Mouse (Mus musculus) heart, embryonic 12.5 days (tissue): Measurements from ENCODE around the gene Gfi1b. TPM values are rescaled to one million over a fixed set of nuclear protein-coding genes. Genes with fewer than 3 reads are reported as not detected.
A peak's percentile ranks its signal among the peaks of the same experiment; 100 is the strongest.

Experiments used
- ATAC-seq: fragments of 200-750 bp; cut with Nextera tagmentation; 2 replicates; pipeline ENCODE4 v1.8.0; 2017; ENCODE audit warnings: moderate TSS enrichment, moderate library complexity; ENCODE audit not compliant: insufficient number of reproducible peaks, low FRiP score
- H3K27ac ChIP-seq: fragments of 300-500 bp; sonication (generic); 2 replicates; pipeline ENCODE4 v1.5.1; 2016; ENCODE audit warnings: mild to moderate bottlenecking, moderate library complexity; ENCODE audit not compliant: poor library complexity, severe bottlenecking
- H3K27me3 ChIP-seq: fragments of 300-500 bp; sonication (generic); replicated peaks from 2 replicates; pipeline ENCODE4 v1.6.1; 2016; ENCODE audit warnings: mild to moderate bottlenecking, moderate library complexity
- H3K36me3 ChIP-seq: fragments of 300-500 bp; sonication (generic); 2 replicates; pipeline ENCODE4 v1.6.1; 2016; ENCODE audit warnings: mild to moderate bottlenecking, moderate library complexity
- H3K4me1 ChIP-seq: fragments of 300-500 bp; sonication (generic); replicated peaks from 2 replicates; pipeline ENCODE4 v1.6.1; 2016; ENCODE audit warnings: mild to moderate bottlenecking
- H3K4me2 ChIP-seq: fragments of 300-500 bp; sonication (generic); 2 replicates; pipeline ENCODE4 v1.6.1; 2016; ENCODE audit warnings: mild to moderate bottlenecking, moderate library complexity
- H3K4me3 ChIP-seq: fragments of 300-500 bp; sonication (generic); 2 replicates; pipeline ENCODE4 v1.5.1; 2016; ENCODE audit warnings: mild to moderate bottlenecking
- H3K9ac ChIP-seq: fragments of 300-500 bp; sonication (generic); 2 replicates; pipeline ENCODE4 v1.6.1; 2016; ENCODE audit warnings: mild to moderate bottlenecking, moderate library complexity
- H3K9me3 ChIP-seq: fragments of 300-500 bp; sonication (generic); replicated peaks from 2 replicates; pipeline ENCODE4 v1.6.1; 2016; ENCODE audit warnings: mild to moderate bottlenecking, moderate library complexity
- WGBS: fragments of 180-500 bp; shearing (Covaris S2); methylation state at CpG from one replicate; pipeline ENCODE4 v1.1.7; 2016; 5-methylcytosine and 5-hydroxymethylcytosine counted together
- polyA plus RNA-seq: library from polyadenylated mRNA; unstranded; fragments of >200 nt; fragmentation: Nextera tagmentation; extraction: Ambion mirVana; gene quantifications from 2 replicates; pipeline ENCODE4 v1.2.1, GENCODE M21; 2016

The Gfi1b gene
- polyA plus RNA-seq, 1 experiment from 2014 or later = 5.6 TPM

DNA sequence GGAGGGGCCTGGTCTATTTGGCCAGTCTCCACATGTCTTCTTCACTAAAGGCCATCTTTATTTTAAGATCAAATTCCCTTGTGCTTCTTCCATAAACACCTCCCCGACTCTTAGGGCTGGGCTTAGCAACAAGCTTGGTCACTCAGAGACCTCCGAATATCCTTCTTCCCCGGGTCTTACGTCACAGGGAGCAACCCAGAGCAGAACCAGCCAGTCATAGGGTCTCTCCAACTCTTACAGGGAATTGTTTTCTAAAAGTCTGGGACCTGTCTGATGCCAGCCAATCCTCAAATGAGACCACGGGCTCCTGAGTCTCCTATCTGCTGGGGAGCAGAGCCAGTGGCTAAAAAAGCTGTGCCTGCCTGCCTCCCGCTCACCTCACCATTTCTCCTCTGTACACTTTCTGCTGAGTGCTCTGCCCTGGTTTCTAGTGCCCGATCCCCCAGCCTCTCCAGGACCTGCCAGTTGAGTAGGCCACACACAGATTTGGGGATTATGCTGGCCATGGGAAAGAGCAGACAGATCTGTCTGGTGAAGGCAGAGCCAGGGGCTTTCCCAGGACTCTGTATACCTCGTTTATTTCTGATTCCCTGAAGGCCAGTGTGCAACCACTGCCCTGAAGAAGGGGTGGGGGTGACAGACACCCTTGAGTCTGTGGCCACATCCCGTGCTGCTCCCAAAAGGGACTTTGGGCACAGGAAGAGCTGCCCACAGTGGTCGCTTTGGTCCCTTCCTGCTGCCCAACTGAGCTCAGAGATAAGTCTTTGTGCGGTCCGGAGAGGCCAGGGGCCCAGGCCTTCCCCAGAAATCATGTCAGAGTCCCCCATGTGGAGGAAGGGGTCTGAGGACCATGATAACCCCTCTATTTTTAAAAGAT, 22.9 kb downstream of the Gfi1b start:
- Histone ChIP-seq H3K4me3 (no peak overlapping the region), H3K4me1 (peaks cover 41% of the 10 kb centered on the region), H3K36me3 (no peaks in the 10 kb centered on the region), H3K27me3 (no peaks in the 10 kb centered on the region), H3K9ac (no peak overlapping the region), H3K27ac (no peak overlapping the region; the same call in 1 of the 2 replicates), H3K9me3 (no peaks in the 10 kb centered on the region; the same call in 1 of the 2 replicates), H3K4me2 (no peak overlapping the region)
- WGBS = 41% methylated on average over 12 of the region's 12 CpGs
- ATAC-seq = 0 out of 2 replicates have a peak, but pooled peaks have one; percentile 17

DNA sequence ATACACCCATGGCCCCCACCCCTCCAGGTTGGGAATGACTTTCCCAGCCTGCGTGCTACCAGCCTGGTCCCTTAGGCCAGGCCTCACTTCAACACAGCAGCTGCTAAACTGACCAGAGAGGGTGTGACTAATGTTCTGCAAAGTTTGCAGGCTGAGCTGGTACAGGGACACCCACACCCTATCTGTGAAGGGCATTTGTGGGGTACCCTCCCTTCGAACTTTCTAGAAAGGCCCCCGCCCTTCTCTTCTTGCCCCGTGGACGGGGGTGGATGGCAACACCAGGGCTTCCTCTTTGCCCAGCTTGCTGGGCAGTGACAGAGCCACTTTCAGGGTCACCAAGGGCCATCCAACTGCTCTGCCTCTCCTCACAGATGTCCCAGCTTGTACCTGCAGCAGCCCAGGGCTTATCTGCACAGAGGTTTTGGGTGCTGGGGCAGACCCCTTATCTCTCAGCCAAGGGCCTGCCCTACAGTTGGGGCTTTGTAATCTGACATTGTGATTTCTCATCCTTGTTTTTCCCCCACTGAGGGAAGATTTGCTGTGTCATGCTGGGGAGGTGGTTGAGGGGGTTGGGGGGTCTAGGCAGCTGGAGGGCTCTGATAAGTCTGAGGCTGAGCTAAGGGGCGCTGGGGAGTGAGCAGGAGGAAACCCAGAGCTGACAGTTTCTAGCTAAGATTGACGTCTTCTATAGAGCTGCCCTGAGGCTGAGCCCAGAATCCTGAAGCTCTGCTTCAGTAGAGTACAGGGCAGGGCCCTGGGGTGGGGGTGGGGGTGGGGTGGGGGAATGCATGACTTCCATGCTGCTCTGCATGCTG, 23.8 kb downstream of the Gfi1b start:
- H3K9me3 ChIP-seq = no peaks in the 10 kb centered on the region; the same call in 1 of the 2 replicates
- peaks cover 41% of the 10 kb centered on the region for H3K4me1 ChIP-seq
- H3K4me3 ChIP-seq = no peak overlapping the region
- peak overlapping the region; percentile 14; the same call in 1 of the 2 replicates for H3K27ac ChIP-seq
- WGBS = 50% methylated on average over 7 of the region's 7 CpGs
- H3K36me3 ChIP-seq = no peaks in the 10 kb centered on the region
- ATAC-seq = peak; percentile 89
- 0 out of 2 replicates have a peak overlapping the region, but pooled peaks have one; percentile 14 for H3K9ac ChIP-seq
- H3K27me3 ChIP-seq = 0 out of 2 replicates have a peak, but pooled peaks cover 3% of the 10 kb centered on the region
- H3K4me2 ChIP-seq = no peak overlapping the region

DNA sequence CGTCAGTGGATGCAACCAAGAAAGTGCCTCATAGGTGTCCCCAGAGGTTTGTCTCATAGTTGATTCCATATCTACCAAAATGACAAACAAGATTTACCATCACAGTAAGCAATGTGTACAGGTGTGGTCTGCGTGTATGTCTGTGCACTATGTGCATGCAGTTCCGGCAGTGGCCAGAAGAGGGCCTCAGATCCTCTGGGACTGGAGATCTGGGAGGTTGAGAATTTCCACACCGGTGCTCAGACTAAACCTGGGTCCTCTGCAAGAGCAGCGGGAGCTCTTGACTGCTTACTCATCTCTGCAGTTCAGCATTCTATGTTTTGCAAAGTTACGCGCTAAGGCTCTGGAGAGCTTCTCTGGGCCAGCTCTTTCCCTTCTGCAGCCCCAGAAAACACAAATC, 24.8 kb downstream of the Gfi1b start:
- H3K4me2 ChIP-seq = no peak overlapping the region
- WGBS = 87% methylated on average over 7 of the region's 7 CpGs
- 0 out of 2 replicates have a peak, but pooled peaks cover 3% of the 10 kb centered on the region for H3K27me3 ChIP-seq
- H3K4me1 ChIP-seq = peaks cover 34% of the 10 kb centered on the region
- no peaks in the 10 kb centered on the region; the same call in 1 of the 2 replicates for H3K9me3 ChIP-seq
- H3K36me3 ChIP-seq = no peaks in the 10 kb centered on the region
- H3K9ac ChIP-seq = no peak overlapping the region
- ATAC-seq = no peak
- H3K4me3 ChIP-seq = no peak overlapping the region
- peak overlapping the region; percentile 14; the same call in 1 of the 2 replicates for H3K27ac ChIP-seq

DNA sequence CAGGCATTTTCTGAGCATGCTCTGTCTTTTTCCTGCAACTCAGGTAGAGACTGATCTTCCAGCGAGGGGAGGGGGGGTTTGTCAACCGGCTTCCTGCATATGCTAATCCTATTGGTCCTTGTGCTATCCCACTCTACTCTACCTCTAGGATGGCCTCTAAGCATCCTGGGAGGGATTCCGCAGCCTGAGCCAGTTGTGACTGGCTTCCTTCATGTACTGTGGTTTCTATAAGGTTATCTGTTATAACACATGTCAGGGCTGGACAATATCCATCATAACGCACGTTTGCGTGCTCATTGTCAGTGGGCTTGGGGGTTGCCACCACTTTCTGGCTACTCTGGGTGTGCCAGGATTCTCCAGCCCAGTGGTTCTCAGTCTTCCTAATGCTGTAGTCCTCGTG, 25.8 kb downstream of the Gfi1b start:
- Histone ChIP-seq H3K27ac (no peak overlapping the region), H3K9ac (no peak overlapping the region), H3K9me3 (no peaks in the 10 kb centered on the region; the same call in 1 of the 2 replicates), H3K36me3 (no peaks in the 10 kb centered on the region), H3K4me2 (no peak overlapping the region), H3K4me1 (peaks cover 27% of the 10 kb centered on the region), H3K27me3 (peaks cover 7% of the 10 kb centered on the region; the same call in 1 of the 2 replicates), H3K4me3 (no peak overlapping the region)
- no peak for ATAC-seq
- 70% methylated on average over 7 of the region's 7 CpGs for WGBS

DNA sequence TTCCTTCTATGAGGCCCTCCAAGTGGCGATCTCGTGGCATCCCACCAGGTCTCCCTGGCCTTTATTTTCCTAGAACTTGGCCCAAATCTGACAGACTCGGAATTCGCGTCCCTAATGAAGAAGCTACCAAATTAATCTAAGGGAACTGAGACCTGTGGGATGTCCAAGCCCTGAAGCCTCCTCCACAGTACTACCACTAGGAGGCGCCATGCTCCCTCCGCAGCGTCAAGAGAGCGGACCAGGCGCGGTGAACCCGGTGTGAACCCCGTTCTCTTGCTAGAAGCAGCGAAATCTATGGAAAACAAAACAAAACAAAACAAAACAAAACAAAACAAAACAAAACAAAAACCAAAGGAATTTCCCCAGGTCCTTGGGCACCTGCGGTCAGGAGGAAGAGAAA, 29.0 kb downstream of the Gfi1b start:
- no peaks in the 10 kb centered on the region for H3K36me3 ChIP-seq
- peaks cover 14% of the 10 kb centered on the region; the same call in 1 of the 2 replicates for H3K27me3 ChIP-seq
- H3K4me1 ChIP-seq = peaks cover 4% of the 10 kb centered on the region
- H3K4me3 ChIP-seq = no peak overlapping the region
- 6% methylated on average over 15 of the region's 15 CpGs for WGBS
- no peaks in the 10 kb centered on the region; the same call in 1 of the 2 replicates for H3K9me3 ChIP-seq
- H3K27ac ChIP-seq = no peak overlapping the region
- H3K9ac ChIP-seq = no peak overlapping the region
- ATAC-seq = 0 out of 2 replicates have a peak, but pooled peaks have one; percentile 56
- H3K4me2 ChIP-seq = no peak overlapping the region

DNA sequence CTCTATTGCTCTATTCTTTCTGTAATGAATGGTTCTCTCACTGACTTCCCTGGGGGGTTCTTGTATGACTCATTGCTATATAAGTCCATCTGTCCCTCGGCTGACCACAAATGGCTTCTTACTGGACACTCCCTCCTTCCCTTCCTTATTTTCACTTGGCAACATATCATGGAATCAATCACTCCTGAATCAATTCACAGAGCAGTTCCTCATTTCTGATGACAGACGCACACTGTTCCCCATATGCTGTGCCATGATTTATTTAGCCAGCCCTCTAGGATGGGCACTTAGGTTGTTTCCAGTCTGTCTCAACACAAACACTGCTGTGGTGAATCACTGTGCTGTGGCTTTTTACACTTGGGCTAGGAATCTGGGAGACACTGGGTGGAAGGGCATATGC, 30.3 kb downstream of the Gfi1b start:
- H3K9me3 ChIP-seq = no peaks in the 10 kb centered on the region
- ATAC-seq = no peak
- no peak overlapping the region for H3K9ac ChIP-seq
- no peak overlapping the region for H3K4me2 ChIP-seq
- H3K27ac ChIP-seq = no peak overlapping the region
- 66% methylated on average over 2 of the region's 2 CpGs for WGBS
- H3K36me3 ChIP-seq = no peaks in the 10 kb centered on the region
- H3K4me1 ChIP-seq = no peaks in the 10 kb centered on the region
- no peak overlapping the region for H3K4me3 ChIP-seq
- H3K27me3 ChIP-seq = peaks cover 17% of the 10 kb centered on the region; the same call in 1 of the 2 replicates

DNA sequence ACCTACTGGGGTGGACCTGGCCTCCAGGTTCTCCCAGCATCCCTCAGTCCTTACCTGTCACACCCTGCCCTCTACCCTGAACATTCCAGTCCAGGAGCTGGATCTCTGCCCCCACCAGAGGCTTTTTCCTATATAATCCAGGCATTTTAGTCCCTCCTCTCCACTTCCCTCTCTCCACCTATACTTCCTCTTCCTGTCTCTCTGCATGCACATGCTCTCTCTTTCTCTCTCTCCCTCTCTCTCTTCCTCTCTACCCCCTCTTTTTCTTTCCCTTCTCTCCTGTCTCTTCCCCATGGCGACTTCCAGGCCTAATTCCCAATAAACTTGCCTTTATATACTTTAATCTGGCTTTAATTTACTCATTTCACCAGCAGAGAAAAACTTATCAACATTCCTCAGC, 33.2 kb downstream of the Gfi1b start:
- H3K4me3 ChIP-seq = no peak overlapping the region
- H3K27ac ChIP-seq = no peak overlapping the region
- WGBS = 22% methylated on average over 1 of the region's 1 CpGs

DNA sequence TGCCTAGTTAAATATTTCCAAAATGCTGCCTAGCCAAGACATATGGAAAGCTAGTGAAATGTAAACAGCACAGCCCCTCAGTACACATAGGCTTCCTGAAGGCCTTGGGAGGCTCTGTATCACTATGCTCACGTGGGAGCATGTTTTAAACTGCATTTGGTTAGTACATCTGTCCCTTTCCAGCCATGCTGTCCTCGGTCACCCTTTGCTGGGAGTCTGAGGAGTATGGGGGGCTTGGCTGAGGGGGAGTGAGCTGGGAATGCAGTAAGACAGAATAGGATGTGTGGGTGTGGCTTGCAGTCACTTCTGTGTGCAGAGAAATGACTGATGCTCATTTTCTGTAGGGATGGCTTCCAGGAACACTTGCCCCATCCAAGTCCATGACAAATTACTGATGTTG, 36.1 kb downstream of the Gfi1b start:
- Histone ChIP-seq H3K27ac (no peak overlapping the region), H3K4me3 (no peak overlapping the region), H3K4me2 (no peak overlapping the region), H3K4me1 (peaks cover 12% of the 10 kb centered on the region), H3K36me3 (peaks cover 3% of the 10 kb centered on the region), H3K27me3 (peaks cover 9% of the 10 kb centered on the region; the same call in 1 of the 2 replicates), H3K9me3 (no peaks in the 10 kb centered on the region), H3K9ac (no peak overlapping the region; the same call in 1 of the 2 replicates)
- 39% methylated on average over 2 of the region's 2 CpGs for WGBS
- no peak for ATAC-seq

More for the DNA sequence above, 33.2 kb downstream of the Gfi1b start:
- H3K9me3 ChIP-seq = no peaks in the 10 kb centered on the region
- ATAC-seq = no peak
- no peak overlapping the region for H3K9ac ChIP-seq
- no peaks in the 10 kb centered on the region for H3K36me3 ChIP-seq
- no peak overlapping the region for H3K4me2 ChIP-seq
- peaks cover 2% of the 10 kb centered on the region for H3K4me1 ChIP-seq
- H3K27me3 ChIP-seq = peaks cover 15% of the 10 kb centered on the region; the same call in 1 of the 2 replicates

DNA sequence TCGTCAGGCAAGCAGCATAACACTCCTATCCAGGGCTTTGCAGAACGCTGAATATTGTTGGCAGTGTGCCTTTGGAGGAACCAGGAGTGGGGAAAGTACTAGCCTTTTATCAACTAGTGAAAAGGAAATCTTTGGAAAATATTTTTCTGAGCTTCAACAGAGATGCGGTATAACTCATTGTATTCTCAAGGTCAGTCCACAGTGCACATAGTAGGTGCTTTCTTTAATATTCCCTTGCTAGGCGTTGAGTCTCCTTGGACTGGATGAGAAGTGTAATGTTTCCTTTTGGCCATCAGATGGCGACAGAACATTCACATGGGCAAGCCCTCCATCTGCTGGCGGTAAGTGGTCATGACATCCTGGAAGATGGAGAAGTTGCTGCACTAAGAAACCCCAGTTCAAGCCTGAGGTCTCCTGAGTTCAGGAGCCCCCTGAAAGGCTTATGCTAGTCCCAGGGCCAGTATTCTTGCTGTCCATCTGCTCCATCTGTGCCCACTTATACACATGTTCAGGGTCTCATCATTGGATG, 36.7 kb downstream of the Gfi1b start:
- ATAC-seq = no peak
- H3K4me1 ChIP-seq = peaks cover 12% of the 10 kb centered on the region
- no peak overlapping the region for H3K27ac ChIP-seq
- H3K4me2 ChIP-seq = no peak overlapping the region
- no peak overlapping the region for H3K4me3 ChIP-seq
- H3K36me3 ChIP-seq = peaks cover 7% of the 10 kb centered on the region
- peaks cover 3% of the 10 kb centered on the region; the same call in 1 of the 2 replicates for H3K27me3 ChIP-seq
- no peaks in the 10 kb centered on the region for H3K9me3 ChIP-seq
- WGBS = 19% methylated on average over 6 of the region's 6 CpGs
- no peak overlapping the region for H3K9ac ChIP-seq

DNA sequence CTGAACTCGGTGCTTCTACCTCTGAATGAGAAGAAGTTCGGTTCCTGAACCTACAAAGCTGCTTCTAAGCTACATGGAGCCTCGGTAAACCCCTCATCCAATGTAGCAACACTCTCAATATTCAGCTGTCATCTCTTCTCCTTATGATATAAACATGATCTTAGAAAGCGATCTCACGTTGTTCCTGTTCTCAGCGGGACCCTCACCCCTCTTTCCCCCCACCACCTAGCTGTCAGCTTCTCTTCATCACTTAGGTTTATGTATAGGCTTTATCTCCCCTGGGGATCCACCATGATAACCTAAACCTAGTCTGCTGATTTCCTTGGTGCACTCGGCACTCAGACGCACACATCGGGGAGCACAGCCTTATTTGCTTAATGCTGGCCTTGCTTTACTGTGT, 38.1 kb downstream of the Gfi1b start, which contains the start of gene Gtf3c5:
Gene Gtf3c5 (minus strand): TSS at position 101 of the 400 bp plus-strand sequence.
- Histone ChIP-seq H3K4me3 (peak within 1 kb of the TSS; percentile 78), H3K27ac (peak within 1 kb of the TSS; percentile 71), H3K36me3 (peaks cover 22% of the 10 kb centered on the region), H3K27me3 (peaks cover 3% of the 10 kb centered on the region; the same call in 1 of the 2 replicates), H3K4me1 (peaks cover 12% of the 10 kb centered on the region), H3K9ac (peak within 1 kb of the TSS; percentile 77), H3K4me2 (peak within 1 kb of the TSS; percentile 76), H3K9me3 (no peaks in the 10 kb centered on the region)
- no peak for ATAC-seq
- 70% methylated on average over 9 of the region's 9 CpGs for WGBS
